Mouse (Mus musculus): ENCODE results near the gene Sbk2.
"Not testable (repeated sequence)": the region's sequence is repeated elsewhere in the genome, so short reads cannot be mapped to it uniquely, and the experiment has no call there.

Gene Sbk2

DNA sequence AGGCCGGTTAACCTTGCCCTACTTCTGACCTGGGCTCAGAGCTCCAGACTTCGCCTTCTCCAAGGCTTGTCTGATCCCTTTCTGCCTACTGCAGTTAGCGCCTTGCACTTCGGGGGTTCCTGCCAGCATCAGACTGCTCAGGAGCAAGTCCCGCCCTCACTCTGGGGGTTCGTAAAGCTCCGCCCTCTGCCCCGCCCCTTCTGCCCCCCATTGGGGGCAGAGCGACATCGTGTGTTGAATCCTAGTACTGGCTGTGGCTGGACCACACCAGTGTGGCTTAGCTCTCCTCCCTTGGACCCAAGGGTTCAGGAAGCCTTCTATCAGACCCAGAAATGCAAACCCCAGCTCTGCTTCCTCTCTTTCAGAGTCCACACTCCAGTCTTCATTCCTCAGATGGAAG is at the start of gene Sbk2:
TSS of gene Sbk2 (minus strand) at position 135 of the 400 bp plus-strand sequence.
- DNase-seq = peak; percentile 36

DNA sequence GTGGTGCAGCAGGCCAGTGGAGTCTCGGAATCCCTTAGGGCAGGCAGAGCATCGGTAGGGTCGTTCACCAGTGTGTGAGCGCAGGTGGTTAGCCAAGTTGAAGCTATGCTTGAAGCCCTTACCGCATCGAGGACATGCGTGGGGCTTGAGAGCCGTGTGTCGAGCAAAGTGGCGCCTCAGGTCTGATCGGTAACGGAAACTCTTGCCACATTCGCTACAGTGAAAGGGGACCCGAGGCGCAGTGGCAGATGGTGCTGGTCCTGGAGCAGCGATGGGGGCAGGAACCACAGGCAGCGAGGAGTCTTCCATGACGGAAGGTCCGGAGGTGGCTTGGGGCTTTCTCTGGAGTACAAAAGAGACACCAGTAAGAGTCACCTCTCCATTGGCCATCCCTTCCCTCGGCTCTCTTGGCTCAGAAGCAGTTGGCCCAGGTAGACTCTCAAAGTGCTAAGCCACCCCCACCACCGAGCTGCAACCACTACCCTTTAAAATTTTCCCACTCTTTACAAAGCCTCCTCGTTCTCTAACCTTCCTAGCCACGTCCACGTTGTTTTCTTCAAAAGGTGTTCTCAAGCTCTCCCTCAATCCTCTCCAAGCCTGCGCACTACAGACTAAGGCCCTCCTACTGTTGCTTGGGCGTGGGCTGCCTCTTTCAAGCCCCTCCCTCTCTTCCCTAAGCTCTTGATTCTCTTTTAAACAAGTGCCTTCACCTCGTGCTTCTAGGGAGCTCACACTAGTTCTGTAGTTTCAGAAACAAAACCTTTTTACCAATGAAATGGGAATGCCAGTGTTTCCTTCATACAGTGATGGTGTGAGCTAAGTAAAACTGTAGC is 48.7 kb upstream of the Sbk2 start:
- DNase-seq = no peak

- no peak for DNase-seq
Measured at GRCm38 (mm10) chr7:5008229-5008628, 44.0 kb upstream of the Sbk2 start.

DNA sequence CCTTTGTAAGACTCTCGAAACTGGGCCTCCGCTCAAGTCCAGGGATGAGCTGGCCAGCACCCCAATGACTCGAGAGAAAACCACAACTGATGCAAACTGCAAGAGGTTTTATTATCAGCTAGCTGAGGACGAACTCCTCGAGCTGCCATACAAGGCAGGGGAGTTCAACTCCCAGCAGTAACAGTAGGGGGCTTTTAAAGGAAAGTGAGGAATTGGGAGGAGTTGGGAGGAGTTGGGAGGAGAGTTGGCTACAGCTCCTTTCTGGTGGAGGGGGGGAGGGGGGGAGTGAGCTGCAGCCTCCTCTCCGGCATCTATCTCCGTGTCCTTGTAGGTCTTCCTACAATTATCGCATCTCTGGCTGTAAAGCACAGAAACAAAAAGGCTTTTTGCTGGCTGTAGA is 38.7 kb upstream of the Sbk2 start:
- DNase-seq = not testable (repeated sequence)

GRCm38 (mm10) chr7:4999876-5000275 is 35.7 kb upstream of the Sbk2 start:
- DNase-seq = no peak

- DNase-seq = no peak
Measured at GRCm38 (mm10) chr7:4996934-4997333, 32.7 kb upstream of the Sbk2 start.

DNA sequence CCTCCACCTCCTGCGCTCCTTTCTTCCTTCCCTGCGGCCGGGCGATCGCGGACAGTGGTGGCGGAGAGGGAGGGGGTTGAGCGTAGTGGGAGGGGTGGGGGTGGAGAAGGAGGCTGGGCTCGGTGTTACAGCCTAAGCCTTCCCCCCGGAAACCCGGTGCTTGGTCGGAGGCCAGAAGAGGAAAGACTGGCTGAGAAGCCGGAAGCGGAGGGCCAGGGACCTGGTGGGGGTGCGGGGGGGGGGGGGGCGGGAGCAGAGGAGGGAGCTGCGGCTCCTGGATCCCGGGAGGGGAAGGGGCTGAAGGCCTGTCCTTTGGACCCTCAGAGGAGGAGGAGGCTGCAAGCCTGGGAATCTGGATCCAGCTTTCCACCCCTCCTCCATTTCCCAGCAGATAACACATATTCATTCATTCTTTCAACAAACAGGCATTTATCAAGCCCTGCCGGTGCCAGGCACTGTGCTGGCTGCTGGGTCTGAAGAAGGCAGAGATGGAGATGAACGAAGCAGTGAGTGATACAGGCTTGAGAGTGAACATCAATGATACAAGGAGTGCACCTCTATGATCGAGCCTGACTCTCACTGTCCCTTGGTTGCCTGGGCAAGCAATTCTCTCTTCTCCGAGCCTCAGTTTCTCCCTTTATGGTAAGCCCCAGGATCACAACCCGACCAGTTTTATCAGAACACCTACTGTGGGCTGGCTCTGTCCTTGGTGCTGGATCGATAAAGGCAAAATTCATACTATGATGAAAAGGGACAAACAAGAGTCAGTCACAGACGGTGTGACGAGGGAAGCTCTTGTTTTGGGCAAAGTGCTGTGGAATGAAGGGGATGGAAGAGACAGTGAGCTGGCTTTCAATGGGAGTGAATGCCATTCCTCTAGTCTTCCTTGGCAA is 32.0 kb upstream of the Sbk2 start, which contains the start of gene Zfp579:
TSS of gene Zfp579 (minus strand) at position 156 of the 893 bp plus-strand sequence.
- peak; percentile 96 for DNase-seq

DNA sequence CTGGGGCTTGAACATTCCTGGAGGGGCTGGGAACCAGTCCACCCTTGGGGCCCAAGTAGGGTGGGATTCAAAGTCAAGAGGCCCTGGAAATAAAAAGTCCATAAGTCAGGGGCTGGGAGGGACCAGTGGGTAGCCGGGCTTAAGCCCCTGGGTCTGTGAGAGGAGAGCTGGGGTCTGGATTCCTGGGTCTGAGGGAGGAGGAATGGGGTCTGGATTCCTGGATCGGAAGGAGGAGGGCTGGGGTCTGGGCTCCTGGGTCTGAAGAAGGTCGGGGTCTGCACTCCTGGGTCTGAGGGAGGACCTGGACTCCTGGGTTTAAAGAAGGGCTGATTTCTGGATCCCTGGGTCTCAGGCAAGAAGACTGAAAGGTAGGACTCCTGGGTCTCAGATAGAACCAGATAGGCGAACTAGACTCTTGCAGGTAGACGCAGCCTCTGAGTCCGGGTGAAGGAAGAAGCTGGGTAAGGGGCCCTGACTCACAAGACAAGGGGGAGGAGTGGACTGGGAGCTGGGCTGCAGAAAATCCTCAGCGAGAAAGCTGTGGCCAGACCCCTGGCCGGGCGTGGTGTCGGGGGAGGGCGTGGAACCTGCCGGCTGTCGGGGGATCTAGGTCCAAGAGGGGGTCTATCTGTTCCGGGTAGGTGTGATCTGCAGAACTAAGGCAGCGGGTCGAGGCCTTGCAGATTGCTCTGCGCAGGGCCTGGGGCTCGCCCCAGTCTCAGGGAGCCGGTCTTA is 31.2 kb upstream of the Sbk2 start:
- DNase-seq = no peak

- DNase-seq = no peak
Measured at GRCm38 (mm10) chr7:4993999-4994788, 30.0 kb upstream of the Sbk2 start.

GRCm38 (mm10) chr7:4993347-4993998 is 29.3 kb upstream of the Sbk2 start:
- no peak for DNase-seq

DNA sequence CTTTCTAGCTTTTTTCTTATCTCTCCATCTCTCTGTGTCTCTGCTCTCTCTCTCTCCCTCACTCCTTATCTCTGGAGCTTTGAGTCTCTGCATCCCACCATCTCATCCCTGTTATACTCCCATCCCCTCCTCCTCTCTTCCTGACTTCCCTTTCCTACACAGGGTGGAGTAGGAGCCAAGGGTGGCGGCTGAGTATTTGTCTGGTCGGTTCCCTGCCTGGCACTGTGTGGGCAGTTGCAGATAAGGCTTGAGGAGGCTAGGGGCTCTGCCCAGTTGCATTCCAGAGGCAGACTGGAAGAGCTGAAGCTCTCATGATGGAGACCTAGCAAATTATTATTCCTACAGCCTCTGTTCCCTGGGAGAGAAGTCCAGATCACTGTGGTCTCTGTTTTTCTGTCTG is 24.0 kb upstream of the Sbk2 start:
- DNase-seq = no peak

DNA sequence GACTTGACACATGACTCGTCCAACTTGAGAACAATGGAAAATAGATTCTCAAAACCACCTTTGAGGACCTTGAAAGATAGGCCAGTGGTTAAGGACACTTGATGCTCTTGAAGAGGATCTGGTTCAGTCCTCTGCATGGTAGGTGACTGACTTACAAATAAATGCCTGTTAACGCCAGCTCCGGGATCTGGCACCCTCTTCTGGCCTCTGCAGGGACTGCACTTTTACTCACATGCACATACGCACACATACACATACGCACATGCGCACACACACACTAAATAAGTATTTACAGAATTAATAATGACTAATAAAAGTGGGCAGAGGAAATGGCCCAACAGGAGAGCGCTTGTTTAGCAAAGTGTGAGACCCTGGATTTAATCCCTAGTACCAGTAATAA is 12.6 kb upstream of the Sbk2 start:
- no peak for DNase-seq

DNA sequence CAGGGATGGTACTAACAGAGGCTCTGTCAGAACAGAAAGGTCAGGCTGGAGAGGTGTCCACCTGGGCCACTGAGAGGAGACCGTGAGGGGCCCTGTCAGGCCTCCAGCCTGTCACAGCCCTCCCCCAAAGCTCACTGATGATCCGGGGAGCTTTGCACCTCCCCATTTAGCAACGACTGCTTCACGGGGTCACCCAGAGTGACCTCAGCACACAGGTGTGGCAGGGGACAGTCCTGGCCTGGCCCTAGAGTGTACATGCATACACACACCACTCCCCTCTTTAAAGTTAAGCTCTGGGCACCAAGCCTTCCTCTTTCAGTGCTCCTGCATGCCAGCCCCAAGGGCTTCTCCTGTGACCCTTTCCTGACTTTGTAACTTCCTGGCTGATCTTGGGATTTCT is 11.2 kb upstream of the Sbk2 start:
- DNase-seq = no peak

GRCm38 (mm10) chr7:4972321-4973047 is 8.3 kb upstream of the Sbk2 start:
- no peak for DNase-seq

- DNase-seq = no peak
Measured at GRCm38 (mm10) chr7:4971710-4972109, 7.5 kb upstream of the Sbk2 start.

DNA sequence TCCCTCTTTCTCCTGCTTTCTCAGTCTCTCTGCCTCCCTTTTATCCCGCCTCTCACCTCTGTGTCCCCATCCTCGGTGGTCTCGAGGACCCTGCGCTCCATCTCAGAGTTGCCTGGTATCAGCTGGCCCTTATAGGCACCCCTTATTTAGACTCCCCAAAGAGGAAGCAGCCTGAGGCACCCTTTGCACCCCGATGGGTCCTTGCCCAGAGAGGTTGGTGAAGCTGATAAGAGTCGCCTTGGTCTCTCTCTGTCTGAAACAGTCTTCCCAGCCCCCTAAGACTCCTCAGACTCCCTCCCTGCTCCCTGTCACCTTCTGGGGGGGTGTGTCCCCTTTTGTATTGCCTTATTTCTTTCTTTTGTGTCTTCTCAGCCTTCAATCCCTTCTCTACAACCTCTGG is 6.9 kb upstream of the Sbk2 start, which contains the start of gene Sbk3:
TSS of gene Sbk3 (minus strand) at position 101 of the 400 bp plus-strand sequence.
- no peak for DNase-seq

GRCm38 (mm10) chr7:4964988-4965387 is 782 bp upstream of the Sbk2 start:
- no peak for DNase-seq

DNA sequence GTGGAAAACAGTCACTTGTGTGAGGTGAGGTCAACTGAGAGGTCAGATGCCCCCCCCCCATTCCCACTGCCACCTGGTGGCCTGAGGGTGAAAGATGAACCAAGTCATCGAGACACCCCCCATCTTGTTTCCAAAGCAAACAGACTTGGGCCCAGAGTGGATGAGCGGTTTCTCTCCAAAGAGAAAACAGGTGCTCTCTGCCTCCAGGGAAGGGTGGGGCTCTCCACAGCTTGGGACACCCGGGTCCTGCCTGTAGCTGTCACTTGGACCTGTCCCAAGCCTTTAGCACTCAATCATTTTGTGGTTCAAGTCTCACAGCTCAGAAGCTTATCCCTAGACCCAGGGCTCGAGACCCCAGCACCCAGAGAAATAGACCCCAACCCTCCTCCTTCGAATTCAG is 679 bp downstream of the Sbk2 start:
- no peak for DNase-seq

DNA sequence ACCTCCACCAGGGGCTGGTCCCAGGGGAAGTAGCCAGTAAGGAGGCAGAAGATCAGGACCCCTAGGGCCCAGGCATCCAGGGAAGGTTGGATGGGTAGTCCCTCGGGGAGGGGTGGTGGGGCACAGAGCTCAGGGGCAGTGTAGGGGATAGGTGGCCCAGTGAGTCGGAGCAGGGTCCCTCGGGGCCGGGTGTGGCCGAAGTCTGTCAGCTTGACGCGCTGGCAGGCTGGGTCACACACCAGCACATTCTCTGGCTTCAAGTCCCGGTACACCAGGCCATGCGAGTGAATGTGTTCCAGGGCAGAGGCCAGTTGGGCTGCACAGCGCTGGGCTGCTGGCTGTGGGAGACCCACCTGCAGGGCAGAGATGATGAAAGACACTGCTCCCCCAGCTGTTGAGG is 6.8 kb downstream of the Sbk2 start:
- DNase-seq = no peak

DNA sequence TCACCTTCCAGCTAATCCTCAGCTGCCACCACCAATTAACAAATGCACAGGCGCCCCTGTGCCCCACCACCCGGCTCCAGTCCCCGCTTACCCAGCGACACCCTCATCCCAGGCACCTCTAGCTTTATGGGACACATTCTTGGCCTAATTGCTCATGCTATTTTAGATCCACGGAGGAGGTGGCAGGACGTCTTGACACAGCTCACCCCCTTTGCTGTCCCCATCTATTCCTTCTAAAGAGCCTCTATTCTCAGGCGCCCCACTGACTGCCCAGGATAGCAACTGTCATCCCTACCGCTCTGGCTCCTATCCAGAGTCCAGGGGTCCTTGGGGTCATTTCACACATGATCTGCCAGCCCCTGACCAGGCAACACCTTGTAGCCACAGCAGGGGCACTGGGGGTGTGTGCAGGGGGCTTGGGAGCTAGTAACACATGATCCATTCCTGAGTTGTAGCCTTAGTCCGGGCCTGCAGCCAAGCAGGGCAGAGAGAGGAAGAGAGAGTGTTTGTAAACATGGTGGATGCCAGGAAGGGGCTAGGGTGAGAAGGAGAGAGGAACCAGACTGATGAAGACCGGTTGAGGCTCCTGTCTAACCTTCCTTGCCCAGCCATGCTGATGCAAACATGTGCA is 10.3 kb downstream of the Sbk2 start:
- DNase-seq = no peak

Measured in cerebellum, adult 8-10 months (tissue).